ENCODE assay signal across 35 mouse cellular contexts in genomic region chr5:107434001-107434400, GRCm38 (mm10). TPM values are rescaled to one million over a fixed set of nuclear protein-coding genes. Genes with fewer than 3 reads are reported as not detected.
"Had no signal": no experiment of that assay in that cellular context is flagged by ENCODE, and none has a peak within 500 bp of the region (broad histone marks: within the 10 kb centered on the region; RNA-seq: fewer than 3 reads in every experiment).

No protein-coding gene starts in this region.

- H3K27ac ChIP-seq: gastrocnemius, adult 2 months; heart, adult 2 months; hindbrain, embryonic 10.5 days; hindbrain, embryonic 12.5 days; hindbrain, embryonic 14.5 days; intestine, embryonic 15.5 days; left cerebral cortex, adult 2 months; limb, embryonic 10.5 days; limb, embryonic 12.5 days; liver, embryonic 13.5 days had no signal

- H3K9ac ChIP-seq: hindbrain, embryonic 12.5 days; hindbrain, embryonic 14.5 days; intestine, embryonic 15.5 days; limb, embryonic 12.5 days; liver, embryonic 13.5 days had no signal

- H3K4me3 ChIP-seq: gastrocnemius, adult 2 months; heart, adult 2 months; hindbrain, embryonic 10.5 days; hindbrain, embryonic 12.5 days; intestine, embryonic 15.5 days; left cerebral cortex, adult 2 months; limb, embryonic 10.5 days; limb, embryonic 12.5 days; liver, embryonic 13.5 days had no signal

- ATAC-seq: hindbrain, embryonic 16.5 days; inflammation-experienced regulatory T-cells, adult 6 months; intestine, embryonic 15.5 days; intestine, postnatal 0 days had no signal

- DNase-seq: gastrocnemius, adult 2 months; gastrocnemius, postnatal 10 days; gastrocnemius, postnatal 25 days; heart, adult 2 months; heart, postnatal 10 days; heart, postnatal 4 days; kidney, adult 18-20 months; kidney, adult 8-10 months; kidney, postnatal 10 days; kidney, postnatal 25 days; layer of hippocampus, adult 9-11 months; layer of hippocampus, postnatal 36 days; liver; liver, embryonic 13.5 days had no signal

- H3K36me3 ChIP-seq: hindbrain, embryonic 10.5 days; hindbrain, embryonic 12.5 days; intestine, embryonic 15.5 days; limb, embryonic 10.5 days; limb, embryonic 12.5 days; liver, embryonic 13.5 days had no signal

- H3K4me2 ChIP-seq: heart, embryonic 11.5 days; hindbrain, embryonic 12.5 days; hindbrain, embryonic 14.5 days; intestine, embryonic 15.5 days; limb, embryonic 12.5 days; liver, embryonic 11.5 days; liver, embryonic 13.5 days had no signal

- H3K9me3 ChIP-seq: hindbrain, embryonic 10.5 days; hindbrain, embryonic 12.5 days; intestine, embryonic 15.5 days; limb, embryonic 10.5 days; limb, embryonic 12.5 days; liver, embryonic 13.5 days had no signal

- H3K27me3 ChIP-seq: hindbrain, embryonic 12.5 days; intestine, embryonic 15.5 days; limb, embryonic 12.5 days had no signal

RNA-seq across cellular contexts. Expression of gene Lpcat2b, which starts 2.7 kb away (rescaled TPM):
- total RNA-seq: gastrocnemius, adult 2 months; gastrocnemius, postnatal 10 days; gastrocnemius, postnatal 25 days; gastrocnemius, postnatal 4 days; granulocyte monocyte progenitor cell, adult 5-6 weeks; heart, adult 2 months; heart, postnatal 10 days; heart, postnatal 25 days; heart, postnatal 4 days had no signal
- polyA plus RNA-seq: heart, embryonic 11.5 days; heart, embryonic 14.5 days; heart, embryonic 16.5 days; hindbrain, embryonic 10.5 days; hindbrain, embryonic 12.5 days; hindbrain, embryonic 14.5 days; hindbrain, embryonic 16.5 days; inflammation-experienced regulatory T-cells, adult 6 months; intestine, embryonic 15.5 days; intestine, postnatal 0 days; kidney, embryonic 14.5 days; kidney, embryonic 16.5 days; large intestine, adult 2 months; limb, embryonic 10.5 days; limb, embryonic 12.5 days; limb, embryonic 14.5 days; liver, embryonic 11.5 days; liver, embryonic 13.5 days had no signal

RNA-seq across cellular contexts. Expression of gene Ephx4, which starts 31.5 kb away (rescaled TPM):
- total RNA-seq: granulocyte monocyte progenitor cell, adult 5-6 weeks had no signal
